Mouse (Mus musculus): ENCODE results near the gene Sall4. TPM values are rescaled to one million over a fixed set of nuclear protein-coding genes. Genes with fewer than 3 reads are reported as not detected.
"Not testable (repeated sequence)": the region's sequence is repeated elsewhere in the genome, so short reads cannot be mapped to it uniquely, and the experiment has no call there.

Sall4 gene
- polyA plus RNA-seq, 1 experiment from 2014 or later, result 12.5 TPM

DNA sequence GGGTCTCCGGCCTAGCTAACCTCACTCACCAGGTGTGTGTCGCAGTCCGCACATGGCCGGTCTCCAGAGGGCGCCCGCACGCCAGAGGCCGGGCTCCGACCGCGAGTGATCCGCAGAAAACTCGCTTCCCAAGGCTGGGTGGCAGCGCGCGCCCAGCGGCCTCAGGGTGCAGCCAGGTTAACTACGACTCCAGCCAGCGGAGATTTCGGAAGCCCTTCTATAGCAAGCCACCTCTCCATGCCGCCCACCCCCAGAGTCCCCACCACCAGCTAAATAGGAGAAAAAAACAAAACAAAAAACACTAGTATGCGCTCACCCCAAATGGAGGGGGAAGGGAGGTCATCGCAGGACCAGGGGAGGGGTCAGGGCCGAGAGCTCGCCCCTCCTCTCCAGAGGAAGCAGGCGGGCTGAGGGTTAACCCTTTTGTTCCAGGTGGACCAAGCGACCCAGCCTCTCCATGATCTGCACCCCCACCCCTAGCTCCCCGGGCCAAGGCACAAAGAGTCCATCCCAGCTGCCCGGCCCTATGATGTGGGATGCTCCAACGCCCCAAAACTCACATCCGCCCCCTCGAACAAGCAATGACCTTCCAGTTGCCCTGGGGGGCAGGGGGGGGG lies 2.6 kb downstream of the Sall4 start:
- no peaks in the 10 kb centered on the region for H3K27me3 ChIP-seq (ENCODE audit: control insufficient read depth, insufficient read depth, low read length)
- under 1% methylated on average over 32 of the region's 32 CpGs for WGBS

DNA sequence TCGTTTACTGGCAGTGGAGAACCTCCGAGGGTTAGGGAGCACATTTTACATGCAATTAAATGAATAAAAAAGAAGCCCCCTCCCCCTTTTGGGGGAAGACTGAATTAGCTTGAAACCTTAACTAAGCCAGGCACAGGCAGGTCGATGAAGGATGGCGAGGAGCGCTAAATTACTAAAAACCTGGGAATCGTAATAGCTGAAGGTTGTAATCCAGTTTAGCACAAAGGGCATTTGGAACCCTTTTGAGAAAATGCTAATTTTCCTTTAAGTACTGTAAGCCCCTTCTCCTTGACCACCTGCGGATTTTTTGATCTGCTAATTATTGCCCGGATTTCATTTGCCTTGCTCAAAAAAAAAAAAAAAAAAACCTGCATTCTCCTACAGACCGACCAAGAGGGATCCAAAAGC lies 3.3 kb downstream of the Sall4 start:
- peak; percentile 28 for DNase-seq (ENCODE audit: low spot score)
- Histone ChIP-seq H3K9ac (ENCODE audit: low read length) (no peak overlapping the region), H3K27ac (replicated peaks; ENCODE audit: low read depth, low read length) (no peak overlapping the region), H3K27me3 (ENCODE audit: control insufficient read depth, insufficient read depth, low read length) (no peaks in the 10 kb centered on the region), H3K4me2 (ENCODE audit: low read depth, severe bottlenecking) (peak overlapping the region; percentile 83), H3K9me3 (ENCODE audit: control insufficient read depth, low read length) (no peaks in the 10 kb centered on the region), H3K4me3 (ENCODE audit: low read depth, low read length) (peak overlapping the region; percentile 57), H3K4me1 (ENCODE audit: control insufficient read depth, insufficient read depth, low read length) (peaks cover 12% of the 10 kb centered on the region), H3K36me3 (ENCODE audit: control insufficient read depth, insufficient read depth, low read length) (no peaks in the 10 kb centered on the region)
- 3% methylated on average over 9 of the region's 9 CpGs for WGBS
- no peak for ATAC-seq (ENCODE audit: insufficient number of reproducible peaks, low FRiP score, low TSS enrichment, low read depth)

More for the DNA sequence above, 2.6 kb downstream of the Sall4 start:
- peak overlapping the region; percentile 83 for H3K4me2 ChIP-seq (ENCODE audit: low read depth, severe bottlenecking)
- H3K36me3 ChIP-seq (ENCODE audit: control insufficient read depth, insufficient read depth, low read length), result no peaks in the 10 kb centered on the region
- H3K9ac ChIP-seq (ENCODE audit: low read length), result peak overlapping the region; percentile 78
- H3K27ac ChIP-seq (replicated peaks; ENCODE audit: low read depth, low read length), result peak overlapping the region; percentile 64
- peak; percentile 74 for ATAC-seq (ENCODE audit: insufficient number of reproducible peaks, low FRiP score, low TSS enrichment, low read depth)
- peak; percentile 86 for DNase-seq (ENCODE audit: low spot score)
- H3K4me1 ChIP-seq (ENCODE audit: control insufficient read depth, insufficient read depth, low read length), result peaks cover 12% of the 10 kb centered on the region
- no peaks in the 10 kb centered on the region for H3K9me3 ChIP-seq (ENCODE audit: control insufficient read depth, low read length)
- peak overlapping the region; percentile 57 for H3K4me3 ChIP-seq (ENCODE audit: low read depth, low read length)

DNA sequence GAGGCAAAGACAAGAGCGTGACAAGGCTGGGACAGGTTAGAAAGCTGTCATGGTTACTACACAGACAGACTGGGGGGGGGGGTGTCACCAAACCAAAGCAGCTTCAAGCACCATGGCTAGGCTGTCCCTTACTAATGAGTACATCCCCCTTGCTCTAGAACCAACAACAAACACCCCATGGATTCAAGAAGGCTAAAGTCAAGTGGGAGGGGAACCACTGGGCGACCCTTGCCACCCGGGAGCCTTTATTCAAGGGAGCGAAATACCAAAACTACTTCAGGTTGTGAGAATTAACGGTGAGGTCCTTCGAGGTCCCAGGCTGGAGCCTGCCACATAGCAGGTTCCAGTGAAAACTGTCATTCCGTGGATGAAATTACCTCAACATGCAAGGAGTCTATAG lies 4.0 kb downstream of the Sall4 start:
- no peak overlapping the region for H3K27ac ChIP-seq (replicated peaks; ENCODE audit: low read depth, low read length)
- H3K9me3 ChIP-seq (ENCODE audit: control insufficient read depth, low read length), result no peaks in the 10 kb centered on the region
- no peak overlapping the region for H3K9ac ChIP-seq (ENCODE audit: low read length)
- no peaks in the 10 kb centered on the region for H3K36me3 ChIP-seq (ENCODE audit: control insufficient read depth, insufficient read depth, low read length)
- H3K4me1 ChIP-seq (ENCODE audit: control insufficient read depth, insufficient read depth, low read length), result peaks cover 12% of the 10 kb centered on the region
- H3K4me3 ChIP-seq (ENCODE audit: low read depth, low read length), result peak overlapping the region; percentile 5; the same call in 1 of the 2 replicates
- DNase-seq (ENCODE audit: low spot score) (no peak), ATAC-seq (ENCODE audit: insufficient number of reproducible peaks, low FRiP score, low TSS enrichment, low read depth) (no peak)
- peak overlapping the region; percentile 36 for H3K4me2 ChIP-seq (ENCODE audit: low read depth, severe bottlenecking)
- WGBS, result 8% methylated on average over 7 of the region's 7 CpGs
- no peaks in the 10 kb centered on the region for H3K27me3 ChIP-seq (ENCODE audit: control insufficient read depth, insufficient read depth, low read length)

DNA sequence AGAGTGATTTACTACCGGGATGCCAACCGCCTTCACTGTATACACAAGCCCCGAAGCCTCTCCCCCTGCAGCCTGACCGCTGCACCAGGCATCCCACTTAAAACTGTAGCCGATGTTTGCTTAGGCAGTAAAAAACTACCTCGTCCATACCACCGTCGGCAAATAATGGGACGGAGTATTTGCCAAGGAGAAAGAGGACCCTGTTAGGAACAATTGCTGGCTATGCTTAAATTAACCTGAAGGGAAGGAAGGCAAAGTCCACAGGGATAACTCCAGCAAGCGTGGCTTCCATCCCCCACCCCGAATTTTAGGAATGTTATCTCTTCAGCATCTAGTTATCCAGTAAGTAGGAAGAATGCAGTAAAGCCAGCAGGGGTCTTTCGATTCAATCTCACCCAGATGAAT lies 5.3 kb downstream of the Sall4 start:
- Histone ChIP-seq H3K4me3 (ENCODE audit: low read depth, low read length) (no peak overlapping the region), H3K27me3 (ENCODE audit: control insufficient read depth, insufficient read depth, low read length) (no peaks in the 10 kb centered on the region), H3K27ac (replicated peaks; ENCODE audit: low read depth, low read length) (no peak overlapping the region), H3K9ac (ENCODE audit: low read length) (no peak overlapping the region; the same call in 1 of the 2 replicates), H3K36me3 (ENCODE audit: control insufficient read depth, insufficient read depth, low read length) (no peaks in the 10 kb centered on the region), H3K4me2 (ENCODE audit: low read depth, severe bottlenecking) (peak overlapping the region; percentile 28; the same call in 1 of the 2 replicates), H3K4me1 (ENCODE audit: control insufficient read depth, insufficient read depth, low read length) (peaks cover 12% of the 10 kb centered on the region), H3K9me3 (ENCODE audit: control insufficient read depth, low read length) (no peaks in the 10 kb centered on the region)
- DNase-seq (ENCODE audit: low spot score), result peak; percentile 30
- 6% methylated on average over 12 of the region's 12 CpGs for WGBS
- no peak for ATAC-seq (ENCODE audit: insufficient number of reproducible peaks, low FRiP score, low TSS enrichment, low read depth)

DNA sequence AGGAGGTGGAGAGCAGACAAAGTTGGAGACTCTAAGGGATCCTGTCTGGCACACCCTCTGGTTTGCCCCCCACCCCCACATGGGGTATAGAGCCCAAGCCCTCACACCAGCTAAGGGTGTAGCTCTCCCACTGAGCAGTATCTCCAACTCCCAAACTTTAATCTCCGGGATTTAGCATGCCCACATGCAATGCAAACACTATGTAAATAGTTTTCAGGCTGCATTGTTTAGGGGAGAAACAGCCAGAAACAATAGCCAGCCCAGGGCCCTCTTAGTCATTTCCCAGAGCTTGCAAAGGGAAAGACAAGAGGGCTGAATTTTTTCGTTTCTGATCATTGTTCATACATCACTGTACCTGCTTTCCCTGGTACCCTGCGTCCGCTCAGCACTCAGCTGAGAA lies 5.8 kb downstream of the Sall4 start:
- Histone ChIP-seq H3K9ac (ENCODE audit: low read length) (no peak overlapping the region; the same call in 1 of the 2 replicates), H3K9me3 (ENCODE audit: control insufficient read depth, low read length) (no peaks in the 10 kb centered on the region), H3K4me2 (ENCODE audit: low read depth, severe bottlenecking) (peak overlapping the region; percentile 28; the same call in 1 of the 2 replicates), H3K36me3 (ENCODE audit: control insufficient read depth, insufficient read depth, low read length) (no peaks in the 10 kb centered on the region), H3K4me1 (ENCODE audit: control insufficient read depth, insufficient read depth, low read length) (peaks cover 12% of the 10 kb centered on the region), H3K27ac (replicated peaks; ENCODE audit: low read depth, low read length) (no peak overlapping the region), H3K4me3 (ENCODE audit: low read depth, low read length) (no peak overlapping the region), H3K27me3 (ENCODE audit: control insufficient read depth, insufficient read depth, low read length) (no peaks in the 10 kb centered on the region)
- ATAC-seq (ENCODE audit: insufficient number of reproducible peaks, low FRiP score, low TSS enrichment, low read depth), result no peak
- 43% methylated on average over 4 of the region's 4 CpGs for WGBS
- no peak for DNase-seq (ENCODE audit: low spot score)

DNA sequence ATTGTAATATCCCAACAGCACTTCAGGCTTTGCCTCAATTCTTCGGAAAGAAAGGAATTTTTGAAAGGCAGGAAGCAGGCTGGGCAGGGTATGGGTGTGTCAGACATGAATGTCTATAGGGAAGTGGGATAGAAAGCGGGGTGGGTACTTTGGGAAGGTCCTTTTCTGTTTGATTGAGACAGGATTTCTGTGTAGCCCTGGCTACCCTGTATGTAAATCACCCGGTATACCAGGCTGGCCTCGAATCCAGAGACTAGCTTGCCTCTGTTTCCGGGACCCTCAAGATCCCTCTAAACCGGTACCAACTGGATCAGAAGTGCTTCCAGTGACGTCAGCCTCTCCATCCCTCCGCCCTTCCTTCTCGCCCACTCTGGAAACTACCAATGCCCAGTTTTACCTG lies 6.6 kb downstream of the Sall4 start:
- no peak overlapping the region for H3K27ac ChIP-seq (replicated peaks; ENCODE audit: low read depth, low read length)
- 88% methylated on average over 9 of the region's 9 CpGs for WGBS
- peaks cover 12% of the 10 kb centered on the region for H3K4me1 ChIP-seq (ENCODE audit: control insufficient read depth, insufficient read depth, low read length)
- no peaks in the 10 kb centered on the region for H3K9me3 ChIP-seq (ENCODE audit: control insufficient read depth, low read length)
- H3K4me2 ChIP-seq (ENCODE audit: low read depth, severe bottlenecking), result no peak overlapping the region
- H3K36me3 ChIP-seq (ENCODE audit: control insufficient read depth, insufficient read depth, low read length), result no peaks in the 10 kb centered on the region
- H3K9ac ChIP-seq (ENCODE audit: low read length), result no peak overlapping the region
- no peaks in the 10 kb centered on the region for H3K27me3 ChIP-seq (ENCODE audit: control insufficient read depth, insufficient read depth, low read length)
- ATAC-seq (ENCODE audit: insufficient number of reproducible peaks, low FRiP score, low TSS enrichment, low read depth) (no peak), DNase-seq (ENCODE audit: low spot score) (no peak)
- no peak overlapping the region for H3K4me3 ChIP-seq (ENCODE audit: low read depth, low read length)

DNA sequence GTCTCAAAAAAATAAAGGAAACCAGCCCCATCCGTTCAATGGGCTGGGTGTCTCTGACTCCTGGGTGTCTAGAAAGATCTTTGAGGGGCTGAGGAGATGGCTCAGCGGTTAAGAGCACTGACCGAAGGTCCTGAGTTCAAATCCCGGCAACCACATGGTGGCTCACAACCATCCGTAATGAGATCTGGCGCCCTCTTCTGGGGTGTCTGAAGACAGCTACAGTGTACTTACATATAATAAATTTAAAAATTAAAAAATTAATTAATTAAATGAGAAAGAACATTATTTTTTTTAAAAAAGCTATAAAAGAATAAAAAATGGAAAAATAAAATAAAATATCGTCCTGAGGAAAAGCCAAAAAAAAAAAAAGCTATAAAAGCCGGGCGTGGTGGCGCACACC lies 23.3 kb downstream of the Sall4 start:
- 87% methylated on average over 10 of the region's 10 CpGs for WGBS
- not testable (repeated sequence) for H3K36me3 ChIP-seq (ENCODE audit: control insufficient read depth, insufficient read depth, low read length); H3K4me1 ChIP-seq (ENCODE audit: control insufficient read depth, insufficient read depth, low read length); ATAC-seq (ENCODE audit: insufficient number of reproducible peaks, low FRiP score, low TSS enrichment, low read depth); DNase-seq (ENCODE audit: low spot score); H3K9ac ChIP-seq (ENCODE audit: low read length); H3K4me3 ChIP-seq (ENCODE audit: low read depth, low read length); H3K4me2 ChIP-seq (ENCODE audit: low read depth, severe bottlenecking); H3K27ac ChIP-seq (replicated peaks; ENCODE audit: low read depth, low read length); H3K9me3 ChIP-seq (ENCODE audit: control insufficient read depth, low read length); H3K27me3 ChIP-seq (ENCODE audit: control insufficient read depth, insufficient read depth, low read length)

DNA sequence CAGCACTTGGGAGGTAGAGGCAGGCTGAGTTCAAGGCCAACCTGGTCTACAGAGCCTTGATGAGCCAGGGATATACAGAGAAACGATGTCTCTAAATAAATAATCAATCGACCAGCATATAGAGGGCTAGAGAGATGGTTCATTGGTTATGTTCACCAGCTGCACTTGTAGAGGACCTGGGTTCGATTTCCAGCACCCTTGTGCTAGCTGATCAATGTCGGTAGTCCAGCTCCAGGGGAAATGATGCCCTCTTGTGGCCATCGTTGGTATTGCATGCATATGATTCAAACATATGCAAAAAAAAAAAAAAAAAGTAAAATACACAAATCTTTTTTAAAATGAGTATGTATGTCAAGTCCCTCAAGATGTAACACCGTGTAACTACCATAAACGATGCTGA lies 25.1 kb downstream of the Sall4 start:
- Histone ChIP-seq H3K4me3 (ENCODE audit: low read depth, low read length) (no peak overlapping the region), H3K9me3 (ENCODE audit: control insufficient read depth, low read length) (no peaks in the 10 kb centered on the region), H3K4me2 (ENCODE audit: low read depth, severe bottlenecking) (no peak overlapping the region), H3K27me3 (ENCODE audit: control insufficient read depth, insufficient read depth, low read length) (no peaks in the 10 kb centered on the region), H3K36me3 (ENCODE audit: control insufficient read depth, insufficient read depth, low read length) (no peaks in the 10 kb centered on the region), H3K27ac (replicated peaks; ENCODE audit: low read depth, low read length) (no peak overlapping the region), H3K4me1 (ENCODE audit: control insufficient read depth, insufficient read depth, low read length) (no peaks in the 10 kb centered on the region), H3K9ac (ENCODE audit: low read length) (no peak overlapping the region)
- ATAC-seq (ENCODE audit: insufficient number of reproducible peaks, low FRiP score, low TSS enrichment, low read depth), result no peak
- peak; percentile 79 for DNase-seq (ENCODE audit: low spot score)
- WGBS, result 17% methylated on average over 7 of the region's 7 CpGs
